Mouse (Mus musculus) ES-E14 (cell line): Measurements from ENCODE around the gene Rtel1. TPM values are rescaled to one million over a fixed set of nuclear protein-coding genes. Genes with fewer than 3 reads are reported as not detected.

ENCODE experiments used
- DNase-seq: peaks from one replicate; pipeline ENCODE4 v3.0.0-alpha.2; 2013; ENCODE audit warnings: low read depth, low spot score
- H3K27ac ChIP-seq: 2 replicates; pipeline ENCODE4 v1.5.1; 2012; ENCODE audit warnings: low read depth, mild to moderate bottlenecking, low read length, moderate library complexity, mixed read lengths; ENCODE audit not compliant: poor library complexity, insufficient read depth, severe bottlenecking
- H3K36me3 ChIP-seq: 2 replicates; pipeline ENCODE4 v1.6.1; 2012; ENCODE audit warnings: mild to moderate bottlenecking, low read length, moderate library complexity, mixed read lengths; ENCODE audit not compliant: control insufficient read depth, poor library complexity, insufficient read depth, severe bottlenecking
- H3K4me1 ChIP-seq, 2 experiments: fragments of 150-350 bp in 1 of 2; sonication (generic) in 1 of 2; 2 replicates each; pipeline ENCODE4 v1.6.1; 2012; ENCODE audit warnings: low read length in 2 of 2, mild to moderate bottlenecking in 1 of 2, mixed read lengths in 1 of 2; ENCODE audit not compliant: control insufficient read depth in 2 of 2, insufficient read depth in 2 of 2, poor library complexity in 1 of 2
- H3K4me3 ChIP-seq, 2 experiments: fragments of 150-350 bp in 1 of 2; sonication (generic) in 1 of 2; 2 replicates each; pipeline ENCODE4 v1.5.1; 2012; ENCODE audit warnings: low read length in 2 of 2, low read depth in 1 of 2, mild to moderate bottlenecking in 1 of 2, mixed read lengths in 1 of 2; ENCODE audit not compliant: insufficient read depth in 1 of 2, poor library complexity in 1 of 2, severe bottlenecking in 1 of 2
- H3K9ac ChIP-seq: 2 replicates; pipeline ENCODE4 v1.6.1; 2012; ENCODE audit warnings: low read depth, mild to moderate bottlenecking, low read length, mixed read lengths; ENCODE audit not compliant: poor library complexity, insufficient read depth, severe bottlenecking
- H3K9me3 ChIP-seq: fragments of 150-350 bp; sonication (generic); 2 replicates; pipeline ENCODE4 v1.6.1; 2012; ENCODE audit warnings: low read depth, mild to moderate bottlenecking, low read length; ENCODE audit not compliant: control insufficient read depth, insufficient read depth
- CHD2 ChIP-seq: IDR thresholded peaks from 2 replicates; pipeline ENCODE4 v1.6.1; 2014; ENCODE audit warnings: mild to moderate bottlenecking, low read depth, low read length, inconsistent platforms
- HCFC1 ChIP-seq: IDR thresholded peaks from 2 replicates; pipeline ENCODE4 v1.6.1; 2012; ENCODE audit warnings: low read length, inconsistent platforms, borderline replicate concordance; ENCODE audit not compliant: insufficient read depth
- MAFK ChIP-seq: IDR thresholded peaks from 2 replicates; pipeline ENCODE4 v1.6.1; 2014; ENCODE audit warnings: mild to moderate bottlenecking, low read depth, low read length, inconsistent platforms; ENCODE audit not compliant: insufficient read depth
- ZC3H11A ChIP-seq: IDR thresholded peaks from 2 replicates; pipeline ENCODE4 v1.6.1; 2012; ENCODE audit warnings: low read depth, mild to moderate bottlenecking, inconsistent platforms, low read length, borderline replicate concordance
- ZNF384 ChIP-seq: IDR thresholded peaks from 2 replicates; pipeline ENCODE4 v1.6.1; 2012; ENCODE audit warnings: low read depth, low read length, inconsistent platforms
- in situ Hi-C, 2 experiments: fragments of 600-800 bp; cut with MboI; formaldehyde crosslinking; loops; one replicate each; pipeline ENCODE4 v1.15.1; 2025; ENCODE audit warnings: low sequenced_read_pairs in 2 of 2, inconsistent platforms in 1 of 2; ENCODE audit not compliant: unreplicated experiment in 2 of 2
- total RNA-seq: library from RNA; depleted of rRNA; stranded (reverse); fragments of 300-350 nt; gene quantifications from 2 replicates; pipeline ENCODE4 v1.2.3, GENCODE M21; 2012

The Rtel1 gene
- total RNA-seq, 1 experiment = 133 TPM

DNA sequence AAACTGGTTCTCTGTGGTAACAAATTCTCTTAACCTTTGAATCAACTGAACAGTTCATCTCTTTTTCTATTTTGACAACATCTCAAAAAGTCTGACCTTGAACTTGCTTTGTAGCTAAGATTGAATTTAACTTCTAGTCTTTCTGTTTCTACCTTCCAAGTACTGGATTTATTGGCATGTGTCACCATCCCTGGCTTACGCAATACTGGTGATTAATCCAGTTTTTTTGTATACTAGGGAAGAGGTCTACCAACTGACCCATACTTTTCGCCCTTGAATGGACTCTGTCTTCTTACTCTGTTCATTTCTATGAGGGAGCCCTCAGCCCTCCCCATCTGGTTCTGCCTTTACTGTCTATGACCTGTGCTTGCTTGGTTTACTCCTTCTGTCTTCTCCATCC lies 6.6 kb downstream of the Rtel1 start:
- H3K9ac ChIP-seq = no peak overlapping the region
- peaks cover 4 to 19% of the 10 kb centered on the region in 2 experiments; a peak in 2 of 4 replicates for H3K4me1 ChIP-seq
- H3K27ac ChIP-seq = no peak overlapping the region
- in situ Hi-C loops = no loop called here
- H3K4me3 ChIP-seq = no peak overlapping the region
- peaks cover 63% of the 10 kb centered on the region for H3K36me3 ChIP-seq
- no peak for TF ChIP-seq ZC3H11A
- TF ChIP-seq CHD2 = no peak
- no peak for TF ChIP-seq ZNF384
- TF ChIP-seq MAFK = no peak
- no peak for TF ChIP-seq HCFC1
- H3K9me3 ChIP-seq = no peaks in the 10 kb centered on the region
- no peak for DNase-seq

DNA sequence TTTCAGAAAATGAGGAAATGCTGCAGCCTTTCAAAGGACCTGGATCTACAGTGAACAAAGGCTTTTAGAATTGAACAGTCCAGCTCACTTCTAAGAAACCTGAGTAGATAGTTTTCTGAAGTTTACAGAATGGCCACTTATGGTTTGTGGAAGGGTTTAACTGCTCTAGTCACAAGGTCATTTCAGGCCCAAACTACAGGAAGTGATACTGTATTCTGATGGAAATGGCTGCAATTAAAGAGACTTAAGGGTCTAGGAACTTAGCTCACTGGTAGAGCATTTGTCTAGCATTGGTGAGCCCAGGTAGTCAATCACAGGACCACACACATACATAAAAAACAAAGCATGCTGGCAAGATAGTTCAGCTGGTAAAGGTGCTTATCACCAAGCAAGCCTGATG lies 13.0 kb downstream of the Rtel1 start:
- in situ Hi-C loops = no loop called here
- no peak overlapping the region for H3K9ac ChIP-seq
- peak overlapping the region; percentile 85; the same call in 1 of the 2 replicates for H3K27ac ChIP-seq
- H3K9me3 ChIP-seq = no peaks in the 10 kb centered on the region
- peak; percentile 70 for DNase-seq
- H3K4me1 ChIP-seq = peaks cover 0 to 8% of the 10 kb centered on the region in 2 experiments; a peak in 2 of 4 replicates
- no peak for TF ChIP-seq MAFK
- TF ChIP-seq CHD2 = no peak
- TF ChIP-seq ZC3H11A = no peak
- no peak for TF ChIP-seq ZNF384
- no peak for TF ChIP-seq HCFC1
- H3K4me3 ChIP-seq = no peak overlapping the region
- H3K36me3 ChIP-seq = peaks cover 36% of the 10 kb centered on the region

DNA sequence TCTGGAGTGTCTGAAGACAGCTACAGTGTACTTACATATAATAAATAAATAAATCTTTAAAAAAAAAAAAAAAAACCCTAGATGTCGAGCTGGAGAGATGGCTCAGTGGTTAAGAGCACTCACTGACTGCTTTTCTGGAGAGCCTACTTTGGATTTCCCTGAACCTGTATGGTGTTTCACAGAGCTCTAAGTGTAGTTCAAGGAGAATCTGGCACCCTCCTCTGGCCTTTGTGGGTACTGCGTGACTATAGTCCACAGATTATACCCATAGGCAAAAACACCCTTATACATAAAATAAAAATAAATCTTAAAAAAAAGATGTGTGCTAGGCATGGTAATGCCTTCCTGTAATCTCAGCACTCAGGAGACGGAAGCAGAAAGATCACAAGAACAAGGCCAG lies 14.5 kb downstream of the Rtel1 start:
- Histone ChIP-seq H3K4me1 (peaks cover 0 to 8% of the 10 kb centered on the region in 2 experiments; a peak in 2 of 4 replicates), H3K36me3 (peaks cover 29% of the 10 kb centered on the region), H3K4me3 (no peak overlapping the region), H3K9ac (no peak overlapping the region), H3K27ac (no peak overlapping the region), H3K9me3 (no peaks in the 10 kb centered on the region)
- TF ChIP-seq ZNF384 = no peak
- peak; percentile 50; the same call in 1 of the 2 replicates for TF ChIP-seq ZC3H11A
- TF ChIP-seq HCFC1 = no peak
- TF ChIP-seq CHD2 = no peak
- in situ Hi-C loops = no loop called here
- peak; percentile 56 for DNase-seq

- DNase-seq = no peak
- TF ChIP-seq MAFK (no peak), CHD2 (no peak), ZC3H11A (no peak), ZNF384 (no peak)
- H3K4me1 ChIP-seq = no peaks in the 10 kb centered on the region
Measured at GRCm38 (mm10) chr2:181340426-181340825, 20.9 kb downstream of the Rtel1 start.

DNA sequence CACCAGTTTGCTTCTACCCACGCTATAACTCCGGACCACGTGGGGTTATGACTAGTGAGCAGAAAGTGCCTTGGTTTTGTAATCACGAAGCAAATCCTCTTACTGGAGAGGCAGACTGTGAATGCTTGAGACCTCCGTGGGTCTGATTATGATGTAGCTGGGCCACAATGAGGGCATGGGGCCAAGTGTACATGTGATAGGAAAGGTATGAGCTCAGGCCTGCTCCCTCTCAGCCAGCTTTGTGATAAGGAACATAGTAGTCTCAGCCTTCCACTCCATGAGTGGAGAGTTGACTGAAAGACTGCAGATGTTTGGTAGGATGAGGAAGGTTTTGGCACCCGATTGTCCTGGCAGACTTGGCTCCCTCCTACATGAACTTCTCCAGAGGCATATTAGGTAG lies 23.2 kb downstream of the Rtel1 start:
- H3K36me3 ChIP-seq = peaks cover 56% of the 10 kb centered on the region
- H3K27ac ChIP-seq = no peak overlapping the region
- no peak for DNase-seq
- TF ChIP-seq CHD2 (no peak), HCFC1 (no peak), MAFK (no peak), ZNF384 (no peak), ZC3H11A (no peak)
- no peak overlapping the region for H3K4me3 ChIP-seq
- no peaks in the 10 kb centered on the region for H3K4me1 ChIP-seq
- H3K9me3 ChIP-seq = no peaks in the 10 kb centered on the region
- in situ Hi-C loops = no loop called here
- no peak overlapping the region for H3K9ac ChIP-seq

More at GRCm38 (mm10) chr2:181340426-181340825, 20.9 kb downstream of the Rtel1 start:
- H3K9me3 ChIP-seq = no peaks in the 10 kb centered on the region
- H3K36me3 ChIP-seq = peaks cover 46% of the 10 kb centered on the region
- no peak overlapping the region for H3K4me3 ChIP-seq
- no peak overlapping the region for H3K27ac ChIP-seq
- in situ Hi-C loops = no loop called here
- no peak overlapping the region for H3K9ac ChIP-seq
